ENCODE assay signal across 20 mouse cellular contexts in genomic region chr2:179148194-179148593, GRCm38 (mm10).
A peak's percentile ranks its signal among the peaks of the same experiment; 100 is the strongest.
DNase-seq lines count a peak whose midpoint lies in the region; ATAC-seq and TF ChIP-seq lines count a peak whose summit lies in the region.
"Had no signal": no experiment of that assay in that cellular context is flagged by ENCODE, and none has a peak within 500 bp of the region (broad histone marks: within the 10 kb centered on the region; RNA-seq: fewer than 3 reads in every experiment).

No protein-coding gene starts in this region.

- no peak overlapping the region for H3K27ac ChIP-seq in midbrain, embryonic 10.5 days (replicated peaks)
- no peak overlapping the region for H3K27ac ChIP-seq in midbrain, embryonic 15.5 days
- H3K27ac ChIP-seq in midbrain, embryonic 13.5 days: no peak overlapping the region
- H3K27ac ChIP-seq in left cerebral cortex, adult 2 months: no peak overlapping the region
- H3K27ac ChIP-seq: embryonic facial prominence, embryonic 13.5 days; forebrain, embryonic 13.5 days; gastrocnemius, adult 2 months; hindbrain, embryonic 10.5 days; hindbrain, embryonic 14.5 days had no signal

- WGBS in midbrain, embryonic 10.5 days: 43% methylated on average over 5 of the region's 5 CpGs
- WGBS in midbrain, embryonic 15.5 days: 23% methylated on average over 5 of the region's 5 CpGs
- 28% methylated on average over 5 of the region's 5 CpGs for WGBS in midbrain, embryonic 13.5 days

- H3K9ac ChIP-seq in midbrain, embryonic 15.5 days: no peak overlapping the region
- no peak overlapping the region for H3K9ac ChIP-seq in midbrain, embryonic 13.5 days (replicated peaks)
- H3K9ac ChIP-seq: embryonic facial prominence, embryonic 13.5 days; forebrain, embryonic 13.5 days; forebrain, postnatal 0 days; heart, embryonic 12.5 days; hindbrain, embryonic 14.5 days had no signal

- no peaks in the 10 kb centered on the region for H3K9me3 ChIP-seq in midbrain, embryonic 10.5 days (replicated peaks)
- H3K9me3 ChIP-seq in midbrain, embryonic 15.5 days: no peaks in the 10 kb centered on the region
- H3K9me3 ChIP-seq in midbrain, embryonic 13.5 days: no peaks in the 10 kb centered on the region
- H3K9me3 ChIP-seq: embryonic facial prominence, embryonic 13.5 days; forebrain, embryonic 13.5 days; heart, embryonic 12.5 days; hindbrain, embryonic 10.5 days had no signal

- peak; percentile 16 for DNase-seq in midbrain, embryonic 10.5 days (ENCODE audit: low spot score)
- peak; percentile 14 for DNase-seq in retina, embryonic 14.5 days (ENCODE audit: low spot score)
- no peak for DNase-seq in left cerebral cortex, adult 2 months (ENCODE audit: extremely low spot score in 1 of 2, low spot score in 2 of 2)
- DNase-seq in kidney, adult 11 months: no peak
- DNase-seq: adrenal gland, postnatal 14 days; cerebellum, adult 18-20 months; cerebellum, adult 9-11 months; gastrocnemius, adult 2 months; gastrocnemius, postnatal 25 days had no signal

- TF ChIP-seq CTCF in left cerebral cortex, adult 2 months (IDR thresholded peaks at IDR 0.05): no peak

- no peak overlapping the region for H3K4me2 ChIP-seq in midbrain, embryonic 15.5 days
- H3K4me2 ChIP-seq in midbrain, embryonic 13.5 days (replicated peaks): no peak overlapping the region
- H3K4me2 ChIP-seq: embryonic facial prominence, embryonic 13.5 days; forebrain, embryonic 13.5 days; heart, embryonic 12.5 days; hindbrain, embryonic 14.5 days had no signal

- no peaks in the 10 kb centered on the region for H3K36me3 ChIP-seq in midbrain, embryonic 10.5 days
- no peaks in the 10 kb centered on the region for H3K36me3 ChIP-seq in midbrain, embryonic 15.5 days (replicated peaks)
- H3K36me3 ChIP-seq in midbrain, embryonic 13.5 days: no peaks in the 10 kb centered on the region
- H3K36me3 ChIP-seq: embryonic facial prominence, embryonic 13.5 days; heart, embryonic 12.5 days; hindbrain, embryonic 10.5 days had no signal

- peaks cover 49% of the 10 kb centered on the region for H3K27me3 ChIP-seq in midbrain, embryonic 10.5 days (ENCODE audit: low read depth, poor library complexity, severe bottlenecking)
- H3K27me3 ChIP-seq in midbrain, embryonic 15.5 days (replicated peaks): no peaks in the 10 kb centered on the region
- 0 out of 2 replicates have a peak, but pooled peaks cover 10% of the 10 kb centered on the region for H3K27me3 ChIP-seq in midbrain, embryonic 13.5 days
- H3K27me3 ChIP-seq: CH12.LX; forebrain, embryonic 13.5 days; heart, embryonic 12.5 days; Patski had no signal

- intact Hi-C loops in left cerebral cortex, adult 2 months (cut with DNase I): no loop called here

- peaks cover 30% of the 10 kb centered on the region for H3K4me1 ChIP-seq in midbrain, embryonic 10.5 days
- peaks cover 9% of the 10 kb centered on the region for H3K4me1 ChIP-seq in midbrain, embryonic 15.5 days
- H3K4me1 ChIP-seq in midbrain, embryonic 13.5 days (replicated peaks): peaks cover 12% of the 10 kb centered on the region
- H3K4me1 ChIP-seq: heart, embryonic 12.5 days had no signal

- no peak for ATAC-seq in midbrain, embryonic 15.5 days (replicated peaks)
- ATAC-seq in midbrain, embryonic 13.5 days: 0 out of 2 replicates have a peak, but pooled peaks have one; percentile 53
- ATAC-seq: activated CD4-positive, CD25-positive, alpha-beta regulatory T cell, adult 4 months; forebrain, postnatal 0 days; Patski had no signal

- no peak overlapping the region for H3K4me3 ChIP-seq in midbrain, embryonic 10.5 days
- no peak overlapping the region for H3K4me3 ChIP-seq in midbrain, embryonic 15.5 days
- no peak overlapping the region for H3K4me3 ChIP-seq in midbrain, embryonic 13.5 days (replicated peaks)
- H3K4me3 ChIP-seq in left cerebral cortex, adult 2 months: no peak overlapping the region
- H3K4me3 ChIP-seq: embryonic facial prominence, embryonic 13.5 days; forebrain, embryonic 13.5 days; gastrocnemius, adult 2 months; heart, embryonic 12.5 days; hindbrain, embryonic 10.5 days had no signal

Comparison
In these comparisons a context has a peak if more than half of its experiments do, and no peak if none do; other contexts are left out.
1. DNase-seq: peak in midbrain, embryonic 10.5 days (single experiment) and retina, embryonic 14.5 days (single experiment); none in left cerebral cortex, adult 2 months (0 of 2) and kidney, adult 11 months (single experiment).